Mouse (Mus musculus) gastrocnemius, postnatal 36 days (tissue): ENCODE results near the gene Nmnat1. TPM values are rescaled to one million over a fixed set of nuclear protein-coding genes. Genes with fewer than 3 reads are reported as not detected.

Source experiments
- DNase-seq, 2 experiments: peaks; one replicate each; pipeline ENCODE4 v3.0.0; 2022
- intact Hi-C: fragments of 180-260 bp; cut with DNase I; formaldehyde crosslinking; loops from one replicate; pipeline ENCODE4 v1.15.1; 2025
- long read RNA-seq, 2 experiments: library from polyadenylated mRNA; stranded (forward); transcript quantifications; one replicate each; pipeline ENCODE4 v2.0.0; 2021
- total RNA-seq, 2 experiments: library from RNA; stranded (reverse); gene quantifications; 2 replicates each; pipeline ENCODE4 v1.2.3; 2021

Gene Nmnat1
- total RNA-seq: 10 to 100 TPM; 28.7 to 31.5 TPM
- long read RNA-seq, experiment 1, transcript Nmnat1-201 (5 exons, 1,238 nt): major isoform, 19 of 23 reads
- long read RNA-seq, experiment 1, partial matches to known transcripts: 2 of 23 reads
- long read RNA-seq, experiment 1, other reads (novel, unspliced or antisense): 1 of 23 reads
- long read RNA-seq, experiment 2, transcript Nmnat1-201 (5 exons, 1,238 nt): major isoform, 16 of 23 reads
- long read RNA-seq, experiment 2, partial matches to known transcripts: 2 of 23 reads
- long read RNA-seq, experiment 2, other reads (novel, unspliced or antisense): 4 of 23 reads

DNA sequence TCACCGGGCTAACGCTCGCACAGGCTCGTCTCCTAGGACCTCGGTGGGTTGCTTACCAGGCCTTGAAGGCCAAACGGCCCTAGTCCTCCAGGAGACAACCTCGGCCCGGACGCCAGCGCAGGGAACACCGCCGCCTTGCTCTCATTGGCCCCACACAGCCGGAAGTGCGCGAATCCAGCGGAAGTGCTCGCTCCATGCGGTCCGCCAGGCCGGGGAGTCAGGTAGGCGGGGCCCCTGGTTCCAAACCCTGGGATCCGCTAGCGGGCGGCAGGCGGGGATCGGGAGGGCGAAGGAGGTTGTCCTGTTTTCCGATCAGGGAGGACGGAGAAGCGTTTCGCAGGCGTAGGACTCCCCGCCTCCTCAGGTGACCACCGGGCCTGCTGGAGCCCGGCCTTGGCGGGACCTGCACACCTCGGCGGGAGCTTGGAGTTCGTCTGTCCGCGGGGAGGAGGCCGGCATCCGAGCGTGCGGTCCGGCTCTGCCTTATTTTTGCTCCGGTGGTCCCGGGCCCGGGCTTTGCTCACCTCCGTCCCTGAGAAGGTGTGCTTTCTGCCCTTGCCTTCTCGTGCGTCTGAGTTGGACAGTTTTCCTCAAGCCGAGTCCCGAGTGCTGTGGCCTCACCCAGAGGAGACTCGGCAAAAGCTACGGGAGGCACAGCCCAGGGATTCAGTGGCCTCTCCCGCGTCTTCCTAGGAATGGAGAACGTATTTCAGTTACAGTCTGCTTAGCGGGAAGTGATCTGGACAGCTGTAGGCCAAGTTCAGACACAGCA lies at the start of gene Nmnat1, which contains the start of gene Lzic:
Nmnat1 (minus strand) TSS at position 150 of the 772 bp plus-strand sequence.
Lzic (plus strand) TSS at position 177 of the 772 bp plus-strand sequence.
- intact Hi-C loops: loop anchor here (5.0 kb wide), 1 partner anchor 57 kb away; no protein-coding TSS in a partner anchor
- DNase-seq: peak; percentile 89 to 93

DNA sequence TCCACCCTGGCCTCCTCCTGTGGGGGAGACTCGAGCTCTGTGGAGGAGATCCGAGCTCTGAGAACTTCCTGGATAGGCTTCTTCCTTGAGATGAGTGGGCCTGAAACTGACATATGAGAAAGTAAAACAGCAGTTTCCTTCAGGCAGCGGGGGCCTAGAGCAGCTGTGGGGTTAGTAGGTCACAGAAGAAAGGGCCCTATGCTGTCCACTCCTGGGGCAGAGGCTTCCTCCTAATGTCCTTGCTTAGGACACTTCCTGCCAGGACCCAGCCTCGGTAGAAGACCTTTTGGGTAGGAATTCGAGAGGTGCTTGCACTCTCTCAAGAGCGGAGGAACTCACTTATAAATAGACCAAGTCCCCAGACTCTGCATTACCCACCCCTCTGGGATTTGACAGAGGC lies 44.7 kb upstream of the Nmnat1 start:
- no peak for DNase-seq
- intact Hi-C loops: no loop called here

DNA sequence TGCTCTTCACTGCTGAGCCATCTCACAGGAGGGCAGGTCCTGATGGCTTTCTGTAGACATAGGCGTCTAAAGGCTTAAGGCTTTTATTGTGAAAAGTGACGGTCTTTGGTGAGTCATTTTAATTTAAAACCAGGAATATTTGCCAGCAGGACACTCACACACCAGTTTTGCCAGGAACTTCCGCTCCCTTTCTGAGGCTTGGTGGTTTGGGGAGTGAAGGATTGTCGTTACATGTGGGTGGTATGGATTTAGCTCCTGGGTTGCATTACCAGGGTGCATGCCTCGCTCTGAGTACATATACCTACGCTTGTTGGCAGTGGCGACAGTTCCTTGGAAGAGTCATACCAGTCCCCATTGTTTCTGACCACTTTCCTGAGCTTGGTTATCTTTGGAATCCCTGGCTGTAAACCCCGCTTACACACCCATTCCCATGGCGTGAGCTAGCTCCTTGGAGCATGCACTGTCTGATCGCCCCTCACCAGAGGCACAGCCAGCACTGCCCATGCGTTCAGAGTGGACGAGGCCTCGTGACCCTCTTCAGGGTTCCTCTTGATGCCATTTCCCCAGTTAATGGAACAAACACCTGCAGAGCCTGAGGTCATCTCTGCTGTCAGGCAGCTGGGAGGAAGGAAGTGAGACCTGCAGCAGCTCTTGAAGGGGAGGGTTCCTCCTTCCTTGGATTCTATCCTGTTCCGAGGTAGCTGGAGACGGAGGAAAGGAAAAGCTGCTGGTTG lies 42.8 kb upstream of the Nmnat1 start:
- DNase-seq: no peak
- intact Hi-C loops: no loop called here

DNA sequence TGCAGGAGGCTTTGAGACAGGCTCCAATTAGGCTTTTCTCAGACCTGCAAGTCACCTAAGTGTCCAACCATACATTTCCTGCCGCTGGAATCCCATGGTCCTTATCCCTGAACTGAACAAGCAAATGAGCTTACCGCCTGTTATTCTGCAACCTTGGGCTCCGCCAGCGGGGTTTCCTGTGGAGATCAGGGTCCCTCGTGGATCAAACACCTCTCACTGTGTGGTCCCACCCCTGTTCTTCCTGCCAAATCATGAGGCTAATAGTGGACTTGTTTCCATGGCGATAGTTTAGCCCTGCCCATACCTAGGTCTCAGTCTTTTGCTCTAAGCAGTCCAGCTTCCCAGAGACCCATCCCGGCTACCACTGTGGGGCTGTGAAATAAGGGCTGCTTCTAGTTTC lies 41.3 kb upstream of the Nmnat1 start:
- intact Hi-C loops: no loop called here
- no peak for DNase-seq

DNA sequence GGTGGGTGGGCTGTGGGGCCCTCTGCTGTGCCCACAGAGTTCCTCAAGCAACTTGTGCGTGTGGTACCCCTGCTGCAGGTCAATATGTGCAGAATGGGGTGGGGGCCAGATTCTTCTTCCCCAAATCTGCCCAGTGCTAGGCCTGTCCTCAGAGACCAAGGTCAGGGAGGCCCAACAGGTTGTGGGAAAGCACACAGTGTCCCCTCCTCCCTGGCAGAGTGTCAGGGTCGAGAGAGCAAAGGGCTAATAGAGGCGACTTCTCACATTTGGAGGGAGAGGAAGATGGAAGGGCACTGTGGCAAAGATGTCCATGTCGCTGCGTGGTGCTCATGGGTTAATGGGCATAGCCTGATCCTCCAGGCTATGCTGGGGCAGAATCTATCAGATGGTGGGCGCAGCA lies 40.8 kb upstream of the Nmnat1 start:
- intact Hi-C loops: no loop called here
- no peak for DNase-seq

DNA sequence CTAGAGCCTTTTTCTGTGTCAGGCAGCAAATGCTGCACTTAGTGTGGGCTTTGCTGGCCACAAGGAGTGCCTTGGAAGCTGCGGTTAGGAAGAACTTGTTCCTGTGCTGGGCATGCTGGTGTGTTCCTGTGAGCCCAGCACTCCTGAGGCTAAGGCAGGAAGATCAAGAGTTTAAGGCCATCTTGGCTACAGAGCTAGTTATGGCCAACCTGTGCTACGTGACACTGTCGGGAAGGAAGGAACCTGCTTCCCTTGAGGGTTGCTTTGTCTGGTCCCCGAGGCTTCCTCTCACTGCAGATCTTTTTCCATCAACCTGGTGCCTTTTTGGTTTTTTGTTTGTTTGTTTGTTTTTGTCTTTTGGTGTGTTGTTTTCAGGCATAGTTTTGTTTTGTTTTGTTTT lies 40.2 kb upstream of the Nmnat1 start:
- no peak for DNase-seq
- intact Hi-C loops: no loop called here

DNA sequence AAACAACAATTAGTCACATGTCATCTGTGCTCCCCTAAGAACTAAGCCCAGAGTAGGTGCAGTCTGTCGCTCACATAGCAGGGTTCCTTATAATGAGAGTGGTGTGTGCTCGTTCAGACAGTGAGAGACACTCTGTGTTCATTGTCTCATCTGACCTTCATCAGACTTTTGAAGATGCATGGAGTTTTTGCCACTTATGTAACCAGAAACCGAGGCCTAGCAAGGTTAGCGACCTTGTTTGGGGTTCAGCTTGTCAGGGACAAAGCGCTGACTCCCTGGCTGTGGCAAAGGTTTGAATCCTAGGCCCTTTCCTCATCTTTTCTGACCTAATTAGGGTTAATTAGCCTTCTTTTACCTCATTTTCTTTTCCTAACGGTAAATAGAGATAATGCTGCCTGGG lies 39.0 kb upstream of the Nmnat1 start:
- intact Hi-C loops: no loop called here
- DNase-seq: no peak

DNA sequence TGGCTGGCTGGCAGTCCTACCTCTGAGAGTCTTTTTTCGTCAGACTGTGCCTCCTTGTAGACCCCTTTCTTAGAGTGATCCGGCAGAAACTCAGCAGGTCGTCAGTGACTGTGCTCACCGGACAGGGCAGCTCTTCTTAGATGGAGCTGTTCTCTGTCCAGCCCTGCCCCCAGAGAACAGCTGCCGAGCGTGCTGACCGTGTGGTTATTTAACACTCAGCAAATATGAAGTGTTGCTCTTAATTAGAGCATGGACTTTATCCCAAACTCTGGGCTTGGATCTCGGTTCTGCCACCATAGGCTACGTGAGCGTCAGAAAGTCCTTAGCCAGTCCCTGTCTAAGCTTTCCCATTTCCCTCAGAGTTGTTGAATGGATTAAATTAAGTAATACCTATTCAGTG lies 36.3 kb upstream of the Nmnat1 start:
- intact Hi-C loops: no loop called here
- no peak for DNase-seq

DNA sequence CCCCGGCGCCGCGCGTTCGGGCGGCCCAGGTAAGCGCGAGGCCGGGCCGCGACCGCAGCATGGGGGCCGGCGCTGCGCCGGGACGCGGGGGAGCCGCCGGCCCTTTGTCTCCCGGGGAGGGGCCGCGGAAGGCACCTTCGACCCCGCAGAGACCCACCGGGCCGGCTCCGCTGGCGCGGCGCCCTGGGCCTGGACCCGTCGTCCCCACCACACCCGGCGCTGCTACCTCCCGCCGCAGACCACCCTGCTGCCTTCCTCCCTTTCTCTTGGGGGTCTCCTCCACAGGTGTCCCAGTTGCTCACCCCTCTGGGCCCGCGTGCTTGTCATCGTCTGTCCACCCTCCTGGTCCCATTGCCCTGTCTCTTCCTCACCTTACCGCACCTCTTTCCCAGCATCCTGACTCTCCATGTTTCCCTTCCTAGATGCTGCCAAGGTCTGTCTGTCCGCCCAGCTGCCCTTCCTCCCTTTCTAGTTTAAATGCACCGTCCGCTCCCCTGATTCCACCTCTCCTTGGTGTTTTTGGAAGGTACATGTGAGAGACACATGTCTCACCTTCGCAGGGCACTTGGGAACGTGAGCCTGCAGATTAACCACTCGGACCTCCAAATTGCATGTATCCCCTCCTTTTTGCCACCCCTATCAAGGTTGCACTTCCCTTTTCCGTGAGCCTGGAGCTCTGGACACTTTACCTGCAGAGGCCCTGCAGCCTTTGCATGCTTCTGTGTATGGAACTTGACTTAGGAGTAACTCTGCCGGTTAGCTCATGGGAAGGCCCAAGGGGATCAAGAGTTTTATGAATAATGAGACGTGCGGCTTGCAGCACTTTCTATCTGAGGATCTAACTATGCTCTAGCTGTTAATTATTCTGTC lies 33.6 kb upstream of the Nmnat1 start:
- no peak for DNase-seq
- intact Hi-C loops: no loop called here

DNA sequence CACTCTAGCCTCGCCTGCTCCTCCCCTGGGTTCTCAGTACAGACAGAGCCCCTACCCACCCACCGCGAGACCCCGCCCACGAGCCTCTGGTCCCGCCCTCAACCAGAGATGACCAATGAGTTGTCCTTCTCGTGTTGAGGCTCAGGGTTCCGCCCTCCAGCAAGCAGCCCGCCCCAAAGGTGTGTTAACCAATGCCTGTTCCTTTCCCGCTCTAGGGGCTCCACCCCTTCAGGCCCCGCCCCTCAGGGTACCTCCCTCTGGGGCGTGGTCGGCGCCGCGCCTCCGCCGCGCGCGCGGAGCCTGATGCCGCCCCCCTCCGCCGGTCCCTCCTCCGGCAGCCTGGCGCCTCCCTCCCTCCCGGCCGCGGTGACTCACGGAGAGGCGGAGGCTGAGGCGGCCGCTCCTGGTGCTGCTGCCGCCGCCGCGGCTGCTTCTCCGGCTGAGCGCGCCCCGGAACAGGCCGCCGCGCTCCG lies 32.9 kb upstream of the Nmnat1 start, which contains the start of gene Ctnnbip1:
Ctnnbip1 (plus strand) TSS at position 369 of the 473 bp plus-strand sequence.
- intact Hi-C loops: no loop called here
- peak; percentile 97 to 98 for DNase-seq

DNA sequence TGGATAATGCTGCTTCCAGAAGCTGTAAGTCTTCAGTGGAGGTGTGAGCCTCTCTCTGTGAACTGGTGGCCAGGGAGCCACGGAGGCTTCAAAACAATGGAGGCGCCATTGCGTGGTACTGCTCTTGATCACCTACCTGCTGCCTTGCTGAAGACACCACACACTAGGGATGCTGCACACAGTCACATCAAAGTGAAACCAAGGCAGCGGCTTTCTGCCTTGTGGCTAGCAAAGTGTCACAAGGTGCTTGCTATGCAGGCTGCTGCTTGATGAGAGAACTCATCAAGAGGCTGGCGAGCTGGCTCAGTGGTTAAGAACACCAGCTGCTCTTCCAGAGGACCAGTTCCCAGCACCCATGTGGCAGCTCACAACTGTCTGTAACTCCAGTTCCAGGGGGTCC lies 30.7 kb upstream of the Nmnat1 start:
- intact Hi-C loops: no loop called here
- no peak for DNase-seq

DNA sequence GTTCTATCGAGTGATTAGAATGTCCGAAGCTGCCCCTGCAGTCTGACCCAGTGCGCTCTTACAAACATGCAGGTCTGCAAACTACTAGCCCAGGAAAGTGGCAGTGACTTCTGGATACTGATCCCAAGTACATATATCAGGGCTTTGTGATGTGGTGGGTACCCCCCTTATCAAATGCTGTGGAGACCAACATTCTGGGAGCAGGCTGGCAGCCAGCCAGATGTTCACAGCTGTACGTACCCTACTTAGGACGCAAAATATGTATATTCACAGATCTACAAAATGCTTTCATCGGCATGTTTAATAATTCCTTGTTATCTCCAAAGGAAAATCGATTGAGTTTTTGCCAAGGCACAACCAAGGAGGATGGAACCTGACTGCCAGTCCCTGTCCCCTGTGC lies 27.1 kb upstream of the Nmnat1 start:
- DNase-seq: no peak
- intact Hi-C loops: no loop called here

DNA sequence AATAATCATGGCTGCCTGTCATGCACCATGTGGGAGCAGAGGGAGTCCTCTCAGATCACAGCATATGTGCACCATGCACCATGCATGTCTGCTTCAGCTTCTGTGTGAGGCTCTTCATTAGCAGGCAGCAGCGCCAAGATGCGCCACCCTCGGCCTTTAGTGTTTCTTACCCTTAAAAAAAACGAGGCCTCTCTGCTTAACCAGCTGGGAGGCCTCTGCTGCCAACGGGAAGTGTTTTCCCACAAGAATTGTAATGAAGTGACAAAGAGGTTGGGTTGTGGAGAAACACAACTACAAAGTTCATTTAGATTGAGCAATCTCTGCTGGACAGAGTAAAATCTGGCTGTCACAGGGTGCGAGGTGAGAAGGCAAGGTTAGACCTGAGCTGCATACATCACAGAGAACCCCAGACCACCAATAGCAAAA lies 26.2 kb upstream of the Nmnat1 start:
- no peak for DNase-seq
- intact Hi-C loops: no loop called here

DNA sequence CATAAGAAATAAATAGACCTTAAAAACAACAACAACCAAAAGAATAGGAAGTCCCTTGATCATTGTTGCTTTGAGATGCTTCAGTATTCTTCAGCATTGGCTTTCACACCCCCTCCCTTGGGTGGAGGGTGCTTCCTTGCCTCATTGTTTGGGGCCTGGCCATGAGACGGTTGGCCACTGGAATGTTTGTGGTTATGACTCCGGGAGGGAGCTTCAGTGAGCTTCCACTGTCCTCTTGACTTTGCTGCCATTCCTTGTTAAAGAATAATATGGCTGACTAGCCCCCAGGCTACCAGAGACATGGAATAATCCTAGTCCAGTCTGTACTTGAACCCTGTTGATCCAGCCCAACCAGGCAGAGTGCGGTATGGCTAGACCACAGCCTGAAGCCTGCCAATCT lies 21.9 kb upstream of the Nmnat1 start:
- intact Hi-C loops: no loop called here

DNA sequence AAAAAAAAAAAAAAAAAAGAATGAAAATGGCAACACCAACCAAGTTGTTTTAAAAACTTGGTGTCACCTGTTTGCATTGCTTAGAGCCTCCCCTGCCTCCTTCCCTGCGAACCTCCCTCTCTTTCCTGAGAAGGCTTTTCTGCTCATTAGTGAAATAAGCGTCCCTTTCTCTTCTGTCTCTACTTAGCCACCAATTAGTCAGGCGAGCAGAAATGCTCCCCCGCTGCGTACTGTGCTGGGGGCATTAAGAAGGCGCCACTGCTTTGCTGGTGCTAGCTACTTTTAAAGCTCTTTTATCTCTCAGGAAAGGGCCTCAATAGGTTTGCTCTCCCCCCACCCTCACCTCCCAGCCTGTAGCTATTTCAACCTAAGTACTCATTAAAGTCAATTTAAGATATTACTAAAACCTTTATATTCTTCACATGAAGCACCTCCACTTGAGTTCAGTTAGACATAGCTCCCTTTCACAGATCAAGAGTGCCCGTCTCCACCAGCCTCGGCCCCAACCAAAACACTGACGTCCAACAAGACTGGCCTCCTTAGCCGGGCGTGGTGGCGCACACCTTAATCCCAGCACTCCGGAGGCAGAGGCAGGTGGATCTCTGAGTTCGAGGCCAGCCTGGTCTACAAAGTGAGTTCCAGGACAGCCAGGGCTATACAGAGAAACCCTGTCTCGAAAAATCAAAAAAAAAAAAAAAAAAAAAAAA lies 20.4 kb upstream of the Nmnat1 start:
- DNase-seq: no peak
- intact Hi-C loops: no loop called here

More for the DNA sequence above, 21.9 kb upstream of the Nmnat1 start:
- no peak for DNase-seq

DNA sequence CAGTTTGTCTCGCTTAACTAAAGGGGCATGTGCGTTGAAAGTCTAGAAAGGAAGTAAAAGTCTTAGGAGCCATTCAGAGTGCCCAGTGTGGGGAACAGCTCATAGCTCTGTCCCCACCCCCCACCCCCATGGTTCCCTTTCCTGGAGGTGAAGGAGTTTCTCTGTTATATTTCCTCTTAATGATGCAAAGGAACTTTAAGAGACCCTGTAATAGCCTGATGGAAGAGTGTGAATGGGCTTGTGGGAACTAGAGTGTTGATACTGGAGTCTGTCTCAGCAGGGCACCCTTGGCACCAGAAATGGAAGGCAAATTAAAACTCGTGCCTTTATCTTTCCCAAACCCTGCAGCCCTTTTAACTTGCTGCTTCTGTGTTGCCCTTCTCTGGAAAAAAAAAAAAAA lies 19.9 kb upstream of the Nmnat1 start:
- no peak for DNase-seq
- intact Hi-C loops: no loop called here

DNA sequence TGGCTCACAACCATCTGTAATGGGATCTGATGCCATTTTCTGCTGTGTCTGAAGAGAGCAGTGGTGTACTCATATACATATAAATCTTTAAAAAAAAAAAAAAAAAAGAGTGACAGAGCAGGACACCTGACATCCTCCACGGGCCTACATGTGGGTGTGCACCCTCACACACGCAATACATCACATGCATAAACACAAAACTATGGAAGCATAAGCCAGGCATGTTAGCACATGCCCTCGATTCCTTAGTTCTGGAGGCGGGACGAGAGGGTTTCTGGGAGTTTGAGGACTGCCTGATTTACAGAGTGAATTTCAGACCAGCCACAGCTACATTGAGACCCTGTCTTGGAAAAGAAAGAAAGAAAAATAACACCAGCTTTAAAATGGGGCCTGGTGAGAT lies 19.4 kb upstream of the Nmnat1 start:
- no peak for DNase-seq
- intact Hi-C loops: no loop called here

DNA sequence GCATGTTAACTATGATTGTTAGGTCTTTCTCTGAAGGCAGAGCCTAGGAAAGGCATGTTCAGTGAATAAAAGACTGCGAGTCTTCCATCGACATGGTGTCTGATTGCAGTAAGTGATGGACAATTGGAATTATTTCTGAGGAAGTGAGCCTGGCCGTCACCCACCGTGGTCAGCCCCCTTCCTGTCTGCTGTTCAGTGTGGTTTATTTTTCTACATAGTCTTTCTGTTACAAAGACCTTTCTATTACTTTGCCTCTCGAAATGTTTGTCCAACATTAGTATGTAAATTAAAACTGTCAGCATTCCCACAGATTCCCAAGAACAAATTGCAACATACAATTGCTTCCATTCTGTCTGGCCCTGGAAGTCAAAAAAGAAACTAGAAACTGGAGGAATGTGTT lies 14.8 kb upstream of the Nmnat1 start:
- intact Hi-C loops: no loop called here
- DNase-seq: no peak

DNA sequence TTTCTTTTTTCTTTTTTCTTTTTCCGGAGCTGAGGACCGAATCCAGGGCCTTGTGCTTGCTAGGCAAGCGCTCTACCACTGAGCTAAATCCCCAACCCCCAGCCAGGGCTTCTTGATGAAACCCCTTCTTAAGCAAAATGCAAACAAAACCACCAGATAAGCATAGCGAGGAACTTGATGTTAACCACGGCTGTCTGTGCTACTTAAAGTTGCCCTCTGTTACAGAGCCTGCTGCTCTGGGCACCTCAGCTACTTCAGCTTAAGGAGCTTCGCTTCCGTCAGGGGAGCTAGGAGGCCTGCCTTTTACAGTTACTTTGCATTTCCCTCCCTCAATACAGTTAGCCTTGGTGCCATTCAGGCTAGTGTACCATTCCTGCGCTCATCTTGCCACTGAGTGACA lies 13.9 kb upstream of the Nmnat1 start:
- DNase-seq: no peak
- intact Hi-C loops: no loop called here

DNA sequence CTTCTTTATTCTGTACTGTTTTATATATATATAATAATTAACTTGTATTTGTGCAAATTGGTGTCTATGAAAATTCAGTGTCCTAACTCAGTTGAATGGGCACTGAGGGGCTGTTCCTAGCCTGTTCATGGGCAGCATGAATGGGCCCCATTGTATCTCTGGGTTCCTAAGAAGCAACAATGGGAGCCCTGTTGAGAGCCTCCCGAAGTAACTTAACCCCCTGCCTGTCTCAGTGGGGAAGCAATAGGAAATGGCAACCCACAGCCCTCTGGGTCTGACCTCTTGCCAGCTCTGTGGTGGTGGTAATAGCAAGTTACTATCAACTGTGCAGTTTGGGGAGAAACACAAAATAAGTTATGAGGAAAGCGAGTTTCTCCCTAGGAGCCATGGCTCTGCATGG lies 11.6 kb upstream of the Nmnat1 start:
- intact Hi-C loops: no loop called here
- no peak for DNase-seq
